Mouse (Mus musculus) MEL (cell line): ENCODE data around the gene Rnf169. TPM values are rescaled to one million over a fixed set of nuclear protein-coding genes. Genes with fewer than 3 reads are reported as not detected.

ENCODE experiments used
- DNase-seq: peaks from one replicate; pipeline ENCODE4 v3.0.0; 2011; ENCODE audit warnings: low read depth, low spot score
- H3K27ac ChIP-seq: 2 replicates; pipeline ENCODE4 v1.5.1; 2012; ENCODE audit warnings: low read depth, mild to moderate bottlenecking, control low read depth, low read length, moderate library complexity; ENCODE audit not compliant: control insufficient read depth
- H3K27me3 ChIP-seq, 2 experiments: fragments of 150-350 bp in 1 of 2; sonication (generic) in 1 of 2; 2 replicates each; pipeline ENCODE4 v1.6.1; 2012; ENCODE audit warnings: low read length in 2 of 2, mild to moderate bottlenecking in 2 of 2, improper control_type of control experiment in 1 of 2, moderate library complexity in 1 of 2; ENCODE audit not compliant: insufficient read depth in 2 of 2, control insufficient read depth in 1 of 2
- H3K36me3 ChIP-seq, 2 experiments: 2 replicates each; pipeline ENCODE4 v1.6.1; 2012 to 2014; ENCODE audit warnings: low read length in 2 of 2, improper control_type of control experiment in 1 of 2, inconsistent platforms in 1 of 2, mild to moderate bottlenecking in 1 of 2; ENCODE audit not compliant: insufficient read depth in 2 of 2, control insufficient read depth in 1 of 2
- H3K4me1 ChIP-seq, 2 experiments: fragments of 150-350 bp in 1 of 2; sonication (generic) in 1 of 2; 2 replicates each; pipeline ENCODE4 v1.6.1; 2012; ENCODE audit warnings: low read length in 2 of 2, improper control_type of control experiment in 1 of 2, mild to moderate bottlenecking in 1 of 2; ENCODE audit not compliant: insufficient read depth in 2 of 2, control insufficient read depth in 1 of 2
- H3K4me3 ChIP-seq, 2 experiments: fragments of 150-350 bp in 1 of 2; sonication (generic) in 1 of 2; 2 replicates each; pipeline ENCODE4 v1.5.1; 2012; ENCODE audit warnings: low read depth in 2 of 2, low read length in 2 of 2, mild to moderate bottlenecking in 2 of 2, moderate library complexity in 2 of 2, control low read depth in 1 of 2, improper control_type of control experiment in 1 of 2; ENCODE audit not compliant: control insufficient read depth in 1 of 2, insufficient read depth in 1 of 2
- H3K79me2 ChIP-seq: 2 replicates; pipeline ENCODE4 v1.6.1; 2012; ENCODE audit warnings: mild to moderate bottlenecking, low read length, moderate library complexity; ENCODE audit not compliant: control insufficient read depth, poor library complexity, insufficient read depth
- H3K9ac ChIP-seq: 2 replicates; pipeline ENCODE4 v1.6.1; 2012; ENCODE audit warnings: low read depth, mild to moderate bottlenecking, control low read depth, low read length, moderate library complexity; ENCODE audit not compliant: control insufficient read depth, poor library complexity, severe bottlenecking
- H3K9me3 ChIP-seq: fragments of 150-350 bp; sonication (generic); replicated peaks from 2 replicates; pipeline ENCODE4 v1.6.1; 2012; ENCODE audit warnings: mild to moderate bottlenecking, low read length, improper control_type of control experiment, moderate library complexity; ENCODE audit not compliant: insufficient read depth
- BHLHE40 ChIP-seq: IDR thresholded peaks from 2 replicates; pipeline ENCODE4 v1.6.1; 2012; ENCODE audit warnings: low read depth, mild to moderate bottlenecking, inconsistent platforms, low read length, improper control_type of control experiment, borderline replicate concordance
- CTCF ChIP-seq, 3 experiments: IDR thresholded peaks in 2 of 3; conservative IDR thresholded peaks in 1 of 3; 2 replicates each; pipeline ENCODE4 v1.5.1; 2011 to 2012; ENCODE audit warnings: low read length in 3 of 3, low read depth in 2 of 3, mild to moderate bottlenecking in 2 of 3, improper control_type of control experiment in 1 of 3, inconsistent platforms in 1 of 3, mixed read lengths in 1 of 3, moderate library complexity in 1 of 3; ENCODE audit not compliant: control insufficient read depth in 1 of 3, insufficient read depth in 1 of 3, poor library complexity in 1 of 3, severe bottlenecking in 1 of 3
- ELF1 ChIP-seq: IDR thresholded peaks from 2 replicates; pipeline ENCODE4 v1.6.1; 2014; ENCODE audit warnings: low read depth, mild to moderate bottlenecking, inconsistent platforms, low read length, improper control_type of control experiment, moderate library complexity
- KAT2A ChIP-seq: conservative IDR thresholded peaks from 2 replicates; pipeline ENCODE4 v1.6.1; 2012; ENCODE audit warnings: low read depth, low read length, improper control_type of control experiment, inconsistent platforms
- MAX ChIP-seq: IDR thresholded peaks from 2 replicates; pipeline ENCODE4 v1.6.1; 2011; ENCODE audit warnings: low read length, improper control_type of control experiment
- MEF2A ChIP-seq: IDR thresholded peaks from 2 replicates; pipeline ENCODE4 v1.6.1; 2014; ENCODE audit warnings: low read depth, mild to moderate bottlenecking, inconsistent platforms, low read length, improper control_type of control experiment; ENCODE audit not compliant: poor library complexity, insufficient replicate concordance, severe bottlenecking; ENCODE audit errors: extremely low read depth
- TAL1 ChIP-seq: IDR thresholded peaks from 2 replicates; pipeline ENCODE4 v1.6.1; 2012; ENCODE audit warnings: mild to moderate bottlenecking, inconsistent platforms, low read length, moderate library complexity, mixed read lengths
- USF1 ChIP-seq: IDR thresholded peaks from 2 replicates; pipeline ENCODE4 v1.6.1; 2014; ENCODE audit warnings: low read depth, mild to moderate bottlenecking, inconsistent platforms, low read length, improper control_type of control experiment, moderate library complexity
- ZC3H11A ChIP-seq: IDR thresholded peaks from 2 replicates; pipeline ENCODE4 v1.6.1; 2012; ENCODE audit warnings: low read depth, mild to moderate bottlenecking, inconsistent platforms, low read length, improper control_type of control experiment
- polyA plus RNA-seq, 2 experiments: library from polyadenylated mRNA; stranded (reverse) in 1 of 2; unstranded in 1 of 2; fragments of >175 nt in 1 of 2; fragments of >200 nt in 1 of 2; gene quantifications; 2 replicates each; pipeline versions ENCODE4 v1.2.1 to v1.2.4; 2012; ENCODE audit warnings: low replicate concordance in 2 of 2, low read depth in 1 of 2; ENCODE audit not compliant: insufficient read length in 2 of 2, insufficient read depth in 1 of 2, missing spikeins in 1 of 2
- total RNA-seq: library from RNA; depleted of rRNA; stranded (reverse); fragments of 300-350 nt; gene quantifications from 2 replicates; pipeline ENCODE4 v1.2.3, GENCODE M21; 2012

Rnf169 gene
- total and polyA plus RNA-seq, 3 experiments = 6.2 to 7.2 TPM; not detected in 1

- H3K4me3 ChIP-seq = no peak overlapping the region
- no peak overlapping the region for H3K9ac ChIP-seq
- no peaks in the 10 kb centered on the region for H3K27me3 ChIP-seq
- peaks cover 0 to 8% of the 10 kb centered on the region in 2 experiments; a peak in 2 of 4 replicates for H3K36me3 ChIP-seq
- H3K4me1 ChIP-seq = peaks cover 6 to 23% of the 10 kb centered on the region in 2 experiments; a peak in 3 of 4 replicates
- TF ChIP-seq MEF2A (no peak), BHLHE40 (no peak), MAX (no peak)
- H3K27ac ChIP-seq = no peak overlapping the region
- H3K9me3 ChIP-seq = no peaks in the 10 kb centered on the region
- no peak for DNase-seq
- H3K79me2 ChIP-seq = no peaks in the 10 kb centered on the region
Measured at GRCm38 (mm10) chr7:99893967-99894366, 86.3 kb downstream of the Rnf169 start.

- H3K9me3 ChIP-seq = no peaks in the 10 kb centered on the region
- no peak overlapping the region for H3K9ac ChIP-seq
- H3K36me3 ChIP-seq = peaks cover 0 to 17% of the 10 kb centered on the region in 2 experiments; a peak in 2 of 4 replicates
- no peaks in the 10 kb centered on the region for H3K79me2 ChIP-seq
- no peaks in the 10 kb centered on the region for H3K27me3 ChIP-seq
- peak; percentile 17 for DNase-seq
- no peak overlapping the region for H3K27ac ChIP-seq
- H3K4me1 ChIP-seq = peaks cover 14 to 32% of the 10 kb centered on the region in 2 experiments
- TF ChIP-seq TAL1 (no peak), MEF2A (no peak), USF1 (no peak), KAT2A (no peak)
- no peak overlapping the region for H3K4me3 ChIP-seq
Measured at GRCm38 (mm10) chr7:99892351-99892750, 87.9 kb downstream of the Rnf169 start.

- H3K4me1 ChIP-seq = peaks cover 15 to 31% of the 10 kb centered on the region in 2 experiments
- H3K79me2 ChIP-seq = no peaks in the 10 kb centered on the region
- no peak overlapping the region for H3K27ac ChIP-seq
- peak; percentile 67 for DNase-seq
- H3K27me3 ChIP-seq = no peaks in the 10 kb centered on the region
- TF ChIP-seq ZC3H11A (0 out of 2 replicates have a peak, but pooled peaks have one; percentile 15), CTCF (IDR thresholded peaks at IDR 0.05 in 2 of 3, conservative IDR thresholded peaks at IDR 0.05 in 1 of 3; ENCODE audit: control insufficient read depth in 1 of 3, insufficient read depth in 1 of 3, low read depth in 2 of 3, low read length in 3 of 3, poor library complexity in 1 of 3, severe bottlenecking in 1 of 3) (peak in 1 of 3 experiments; percentile 17; a peak in 1 of 6 replicates), MAX (no peak), MEF2A (no peak), USF1 (no peak), ELF1 (0 out of 2 replicates have a peak, but pooled peaks have one; percentile 26)
- H3K4me3 ChIP-seq = no peak overlapping the region
- H3K36me3 ChIP-seq = peaks cover 0 to 20% of the 10 kb centered on the region in 2 experiments; a peak in 2 of 4 replicates
- H3K9ac ChIP-seq = no peak overlapping the region
- H3K9me3 ChIP-seq = no peaks in the 10 kb centered on the region
Measured at GRCm38 (mm10) chr7:99891471-99891870, 88.8 kb downstream of the Rnf169 start.
